Mouse (Mus musculus) limb, embryonic 14.5 days (tissue): ENCODE data around the gene Ddit4. TPM values are rescaled to one million over a fixed set of nuclear protein-coding genes. Genes with fewer than 3 reads are reported as not detected.
"Not testable (repeated sequence)": the region's sequence is repeated elsewhere in the genome, so short reads cannot be mapped to it uniquely, and the experiment has no call there.

Source experiments
- ATAC-seq: fragments of 200-750 bp; cut with Nextera tagmentation; 2 replicates; pipeline ENCODE4 v1.8.0; 2017; ENCODE audit warnings: low read depth, moderate number of reproducible peaks, moderate TSS enrichment; ENCODE audit not compliant: low FRiP score
- DNase-seq: peaks from one replicate; pipeline ENCODE4 v3.0.0-alpha.2; 2015; ENCODE audit warnings: low spot score
- H3K27ac ChIP-seq: fragments of 300-500 bp; sonication (generic); replicated peaks from 2 replicates; pipeline ENCODE4 v1.5.1; 2014; ENCODE audit warnings: low read depth, mild to moderate bottlenecking, low read length, moderate library complexity, mixed read lengths
- H3K27me3 ChIP-seq: fragments of 300-500 bp; sonication (generic); 2 replicates; pipeline ENCODE4 v1.6.1; 2014; ENCODE audit warnings: low read length, mixed read lengths; ENCODE audit not compliant: control insufficient read depth, insufficient read depth
- H3K36me3 ChIP-seq: fragments of 300-500 bp; sonication (generic); 2 replicates; pipeline ENCODE4 v1.6.1; 2014; ENCODE audit warnings: mild to moderate bottlenecking, low read length, moderate library complexity, mixed read lengths; ENCODE audit not compliant: control insufficient read depth, insufficient read depth
- H3K4me1 ChIP-seq: fragments of 300-500 bp; sonication (generic); 2 replicates; pipeline ENCODE4 v1.6.1; 2014; ENCODE audit warnings: antibody characterized with exemption, low read length, mixed read lengths; ENCODE audit not compliant: control insufficient read depth, insufficient read depth
- H3K4me2 ChIP-seq: fragments of 300-500 bp; sonication (generic); replicated peaks from 2 replicates; pipeline ENCODE4 v1.6.1; 2014; ENCODE audit warnings: low read depth, mild to moderate bottlenecking, low read length, moderate library complexity; ENCODE audit not compliant: severe bottlenecking
- H3K4me3 ChIP-seq: fragments of 300-500 bp; sonication (generic); replicated peaks from 2 replicates; pipeline ENCODE4 v1.5.1; 2014; ENCODE audit warnings: low read length
- H3K9ac ChIP-seq: fragments of 300-500 bp; sonication (generic); 2 replicates; pipeline ENCODE4 v1.6.1; 2014; ENCODE audit warnings: mild to moderate bottlenecking, low read depth, low read length, moderate library complexity; ENCODE audit not compliant: severe bottlenecking
- H3K9me3 ChIP-seq: fragments of 300-500 bp; sonication (generic); 2 replicates; pipeline ENCODE4 v1.6.1; 2016; ENCODE audit warnings: low read length; ENCODE audit not compliant: control insufficient read depth
- POLR2A ChIP-seq: fragments of 200-500 bp; IDR thresholded peaks from 2 replicates; pipeline ENCODE4 v1.8.0; 2012; ENCODE audit warnings: inconsistent platforms, mild to moderate bottlenecking, moderate library complexity, borderline replicate concordance; ENCODE audit not compliant: insufficient read depth, insufficient read length; ENCODE audit errors: extremely low read depth
- WGBS: fragments of 180-500 bp; shearing (Covaris S2); extraction: QIAGEN DNeasy Blood & Tissue Kit; methylation state at CpG from one replicate; pipeline ENCODE4 v1.1.7; 2014; 5-methylcytosine and 5-hydroxymethylcytosine counted together
- polyA plus RNA-seq, 2 experiments: library from polyadenylated mRNA; depleted of rRNA in 1 of 2; stranded (reverse) in 1 of 2; unstranded in 1 of 2; fragments of >200 nt; fragmentation: Nextera tagmentation in 1 of 2; extraction: Ambion mirVana in 1 of 2; gene quantifications; 2 replicates each; pipeline versions ENCODE4 v1.2.1 to v1.2.3; 2012 to 2014

The Ddit4 gene
- 117 and 138 TPM in 2 replicates for polyA plus RNA-seq (2012; rRNA removed)
- polyA plus RNA-seq (2014; fragmentation: Nextera tagmentation; extraction: Ambion mirVana) = 8.5 and 8.6 TPM in 2 replicates

DNA sequence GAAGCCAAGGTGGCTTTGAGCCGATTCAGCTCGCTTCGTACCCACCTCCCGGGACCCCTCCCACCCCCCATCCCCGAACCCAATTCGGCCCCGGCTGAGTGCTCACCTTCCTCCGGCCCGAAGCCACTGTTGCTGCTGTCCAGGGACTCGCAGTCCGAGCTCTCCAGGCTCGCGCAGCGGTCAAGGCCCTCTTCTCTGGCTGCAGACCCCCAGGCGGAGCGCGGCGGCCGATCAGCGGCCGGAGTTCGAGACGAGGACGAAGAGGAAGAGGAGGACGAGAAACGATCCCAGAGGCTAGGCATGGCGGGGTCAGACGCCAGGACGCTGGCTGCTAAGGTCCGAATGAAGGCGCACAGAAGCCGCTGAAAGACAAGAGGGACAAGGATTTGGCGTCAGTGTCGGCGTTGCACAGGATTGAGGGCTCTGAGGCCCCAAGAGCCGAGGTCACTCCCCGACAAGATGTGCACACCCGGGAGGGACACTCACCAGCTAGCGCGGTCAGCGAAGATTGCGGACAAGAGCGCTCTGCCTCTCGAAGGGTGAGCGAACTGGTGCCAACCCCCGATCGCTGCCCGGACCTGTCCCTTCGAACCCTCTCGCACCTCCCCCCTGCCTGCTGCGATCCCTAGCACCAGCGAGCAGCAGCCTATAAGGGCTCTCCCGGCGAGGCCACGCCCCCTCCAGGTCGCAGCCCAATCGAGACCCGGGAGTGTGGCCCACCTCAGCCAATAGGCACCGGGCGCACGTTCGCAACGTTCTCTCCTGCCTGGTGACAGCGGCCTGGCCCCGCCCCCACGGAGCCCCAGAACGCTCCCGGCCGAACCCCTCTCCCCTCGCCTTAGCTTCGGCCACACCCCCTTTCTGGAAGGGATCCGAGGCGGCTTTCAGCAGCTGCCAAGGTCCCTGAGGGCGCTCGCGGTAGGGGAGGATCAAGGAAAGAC, at the start of gene Ddit4:
Gene Ddit4 (minus strand): TSS at position 624 of the 941 bp plus-strand sequence.
- Histone ChIP-seq H3K9ac (peak within 1 kb of the TSS; percentile 85), H3K27ac (peak within 1 kb of the TSS; percentile 91), H3K4me3 (peak within 1 kb of the TSS; percentile 69), H3K4me1 (peaks cover 27% of the 10 kb centered on the region), H3K4me2 (peak within 1 kb of the TSS; percentile 97), H3K36me3 (peaks cover 17% of the 10 kb centered on the region; the same call in 1 of the 2 replicates), H3K9me3 (no peaks in the 10 kb centered on the region), H3K27me3 (no peaks in the 10 kb centered on the region)
- peak; percentile 99 for TF ChIP-seq POLR2A
- DNase-seq (peak; percentile 99), ATAC-seq (peak; percentile 97)
- WGBS = under 1% methylated on average over 75 of the region's 76 CpGs

DNA sequence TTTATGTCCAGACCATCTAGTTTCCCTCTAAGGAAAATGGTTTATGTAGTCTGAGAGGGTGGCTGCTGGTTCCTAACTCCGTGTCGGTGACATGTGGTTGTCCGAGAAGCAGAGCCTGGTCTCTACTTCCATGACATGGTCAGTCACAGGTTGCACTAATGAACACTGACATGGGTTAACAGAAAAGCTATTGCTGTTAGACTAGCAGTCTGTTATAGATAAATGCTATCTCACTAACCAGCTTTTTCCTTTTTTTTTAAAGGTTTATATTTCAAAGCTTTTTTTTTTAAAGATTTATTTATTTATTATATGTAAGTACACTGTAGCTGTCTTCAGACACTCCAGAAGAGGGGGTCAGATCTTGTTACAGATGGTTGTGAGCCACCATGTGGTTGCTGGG, 47.4 kb upstream of the Ddit4 start:
- Histone ChIP-seq H3K27ac (no peak overlapping the region), H3K36me3 (peaks cover 33% of the 10 kb centered on the region), H3K9ac (no peak overlapping the region), H3K4me1 (peaks cover 10% of the 10 kb centered on the region), H3K27me3 (no peaks in the 10 kb centered on the region), H3K4me2 (no peak overlapping the region), H3K9me3 (no peaks in the 10 kb centered on the region), H3K4me3 (no peak overlapping the region)
- ATAC-seq = no peak
- DNase-seq = no peak
- 87% methylated on average over 3 of the region's 3 CpGs for WGBS
- TF ChIP-seq POLR2A = no peak

- DNase-seq = peak; percentile 68
- Histone ChIP-seq H3K27me3 (no peaks in the 10 kb centered on the region), H3K36me3 (peaks cover 42% of the 10 kb centered on the region), H3K27ac (no peak overlapping the region), H3K9ac (no peak overlapping the region), H3K4me1 (peaks cover 5% of the 10 kb centered on the region; the same call in 1 of the 2 replicates), H3K4me2 (no peak overlapping the region), H3K4me3 (no peak overlapping the region), H3K9me3 (no peaks in the 10 kb centered on the region)
- TF ChIP-seq POLR2A = no peak
- no peak for ATAC-seq
- 18% methylated on average over 7 of the region's 7 CpGs for WGBS
These were observed 46.0 kb upstream of the Ddit4 start for GRCm38 (mm10) chr10:59997591-59997990.

DNA sequence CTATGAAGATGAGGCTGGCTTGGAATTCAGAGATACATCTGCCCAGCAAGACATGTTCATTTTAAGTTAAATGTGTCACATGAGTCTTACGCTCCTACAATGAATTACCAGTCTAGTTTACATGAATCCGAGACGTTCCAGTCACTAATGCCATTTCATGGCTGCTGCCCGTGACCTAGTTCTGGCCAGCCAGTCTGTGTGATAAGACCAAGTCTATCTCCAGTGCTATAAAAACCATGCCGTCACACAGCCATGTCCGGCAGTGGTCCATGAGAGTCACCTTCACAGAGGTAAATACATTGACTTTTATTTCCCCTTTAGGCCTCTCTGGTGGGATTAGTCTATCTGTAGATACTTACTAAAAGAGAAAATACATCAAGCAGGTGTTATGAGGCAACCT, 44.3 kb upstream of the Ddit4 start:
- Histone ChIP-seq H3K27me3 (no peaks in the 10 kb centered on the region), H3K4me3 (no peak overlapping the region), H3K27ac (no peak overlapping the region), H3K9ac (no peak overlapping the region), H3K4me2 (no peak overlapping the region), H3K36me3 (peaks cover 39% of the 10 kb centered on the region), H3K4me1 (no peaks in the 10 kb centered on the region), H3K9me3 (no peaks in the 10 kb centered on the region)
- no peak for TF ChIP-seq POLR2A
- 95% methylated on average over 6 of the region's 6 CpGs for WGBS
- no peak for DNase-seq
- no peak for ATAC-seq

DNA sequence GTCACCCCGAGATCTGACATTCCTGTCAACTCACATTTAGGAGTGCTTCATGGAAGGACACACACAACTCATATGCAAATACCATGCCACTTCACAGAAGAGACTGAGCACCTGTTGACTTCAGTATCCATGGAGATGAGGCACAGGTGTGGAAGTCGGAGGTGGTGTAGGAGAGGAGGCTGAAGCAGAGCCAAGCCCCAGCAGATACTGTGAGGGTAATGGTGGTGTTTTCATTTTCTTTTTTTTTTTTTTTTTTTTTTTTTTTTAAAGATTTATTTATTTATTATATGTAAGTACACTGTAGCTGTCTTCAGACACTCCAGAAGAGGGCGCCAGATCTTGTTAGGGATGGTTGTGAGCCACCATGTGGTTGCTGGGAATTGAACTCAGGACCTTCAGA, 42.2 kb upstream of the Ddit4 start:
- H3K9ac ChIP-seq, DNase-seq, H3K4me1 ChIP-seq, ATAC-seq, H3K4me3 ChIP-seq, H3K27me3 ChIP-seq, H3K27ac ChIP-seq, H3K9me3 ChIP-seq, H3K4me2 ChIP-seq: not testable (repeated sequence)
- whole genome bisulfite sequencing = 93% methylated on average over 2 of the region's 3 CpGs
- H3K36me3 ChIP-seq = peaks cover 54% of the 10 kb centered on the region
